Mouse (Mus musculus): Measurements from ENCODE around the gene Mmp9.

The Mmp9 gene

GRCm38 (mm10) chr2:164953224-164953623, 12.6 kb downstream of the Mmp9 start:
- 2% methylated on average over 21 of the region's 21 CpGs for WGBS

- 76% methylated on average over 4 of the region's 4 CpGs for WGBS
Observed at GRCm38 (mm10) chr2:164955725-164956124, 15.1 kb downstream of the Mmp9 start.

- WGBS, result 35% methylated on average over 5 of the region's 5 CpGs
Observed at GRCm38 (mm10) chr2:164956195-164956594, 15.6 kb downstream of the Mmp9 start.

GRCm38 (mm10) chr2:164957548-164958315, 17.2 kb downstream of the Mmp9 start:
- WGBS, result 69% methylated on average over 9 of the region's 9 CpGs

GRCm38 (mm10) chr2:164960716-164961441, 20.3 kb downstream of the Mmp9 start, which contains the start of gene Slc12a5:
Slc12a5 (plus strand) TSS chr2:164960802.
- 1% methylated on average over 47 of the region's 54 CpGs for WGBS

- WGBS, result 4% methylated on average over 17 of the region's 17 CpGs
Observed at GRCm38 (mm10) chr2:164961506-164962182, 21.1 kb downstream of the Mmp9 start.

- WGBS, result 21% methylated on average over 7 of the region's 7 CpGs
Observed at GRCm38 (mm10) chr2:164962183-164962580, 21.6 kb downstream of the Mmp9 start.

- 29% methylated on average over 9 of the region's 9 CpGs for WGBS
Observed at GRCm38 (mm10) chr2:164964242-164964894, 23.8 kb downstream of the Mmp9 start.

- 28% methylated on average over 1 of the region's 1 CpGs for WGBS
Observed at GRCm38 (mm10) chr2:164964981-164965380, 24.4 kb downstream of the Mmp9 start.

GRCm38 (mm10) chr2:164966381-164966780, 25.8 kb downstream of the Mmp9 start:
- WGBS, result 50% methylated on average over 8 of the region's 8 CpGs

GRCm38 (mm10) chr2:164967193-164967592, 26.6 kb downstream of the Mmp9 start:
- whole genome bisulfite sequencing, result 8% methylated on average over 6 of the region's 6 CpGs

- WGBS, result 1% methylated on average over 65 of the region's 65 CpGs
Observed at GRCm38 (mm10) chr2:164967761-164968440, 27.3 kb downstream of the Mmp9 start.

- WGBS, result 1% methylated on average over 29 of the region's 29 CpGs
Observed at GRCm38 (mm10) chr2:164968451-164968851, 27.9 kb downstream of the Mmp9 start.

- 3% methylated on average over 21 of the region's 21 CpGs for WGBS
Observed at GRCm38 (mm10) chr2:164969348-164969781, 28.8 kb downstream of the Mmp9 start.

GRCm38 (mm10) chr2:164970631-164971196, 30.1 kb downstream of the Mmp9 start:
- WGBS, result under 1% methylated on average over 42 of the region's 42 CpGs

- 42% methylated on average over 5 of the region's 5 CpGs for WGBS
Observed at GRCm38 (mm10) chr2:164972646-164973045, 32.1 kb downstream of the Mmp9 start.

GRCm38 (mm10) chr2:164975611-164976010, 35.0 kb downstream of the Mmp9 start:
- WGBS, result 56% methylated on average over 6 of the region's 6 CpGs

- WGBS, result 26% methylated on average over 7 of the region's 7 CpGs
Observed at GRCm38 (mm10) chr2:164979749-164980148, 39.2 kb downstream of the Mmp9 start.

GRCm38 (mm10) chr2:164985962-164986361, 45.4 kb downstream of the Mmp9 start:
- 74% methylated on average over 6 of the region's 6 CpGs for WGBS

- WGBS, result 78% methylated on average over 14 of the region's 14 CpGs
Observed at GRCm38 (mm10) chr2:164986371-164987027, 45.9 kb downstream of the Mmp9 start.

All from cerebral cortex, adult 2 months (tissue).